Mouse (Mus musculus) limb, embryonic 13.5 days (tissue): ENCODE measurements around the gene St3gal4. TPM values are rescaled to one million over a fixed set of nuclear protein-coding genes. Genes with fewer than 3 reads are reported as not detected.

Experiments
- ATAC-seq: fragments of 200-750 bp; cut with Nextera tagmentation; 2 replicates; pipeline ENCODE4 v1.8.0; 2017; ENCODE audit warnings: low read depth, moderate number of reproducible peaks, moderate TSS enrichment; ENCODE audit not compliant: low FRiP score
- H3K27ac ChIP-seq: fragments of 300-500 bp; sonication (generic); 2 replicates; pipeline ENCODE4 v1.5.1; 2015; ENCODE audit warnings: inconsistent platforms, mild to moderate bottlenecking, moderate library complexity
- H3K27me3 ChIP-seq: fragments of 300-500 bp; sonication (generic); 2 replicates; pipeline ENCODE4 v1.6.1; 2015; ENCODE audit warnings: mild to moderate bottlenecking, inconsistent platforms
- H3K36me3 ChIP-seq: fragments of 300-500 bp; sonication (generic); 2 replicates; pipeline ENCODE4 v1.6.1; 2015; ENCODE audit warnings: inconsistent platforms, mild to moderate bottlenecking, moderate library complexity
- H3K4me1 ChIP-seq: fragments of 300-500 bp; sonication (generic); 2 replicates; pipeline ENCODE4 v1.6.1; 2015; ENCODE audit warnings: inconsistent platforms
- H3K4me2 ChIP-seq: fragments of 300-500 bp; sonication (generic); replicated peaks from 2 replicates; pipeline ENCODE4 v1.6.1; 2015; ENCODE audit warnings: inconsistent platforms, mild to moderate bottlenecking, moderate library complexity
- H3K4me3 ChIP-seq: fragments of 300-500 bp; sonication (generic); 2 replicates; pipeline ENCODE4 v1.5.1; 2015; ENCODE audit warnings: moderate library complexity, mild to moderate bottlenecking, inconsistent platforms
- H3K9ac ChIP-seq: fragments of 300-500 bp; sonication (generic); 2 replicates; pipeline ENCODE4 v1.6.1; 2015; ENCODE audit warnings: mild to moderate bottlenecking, inconsistent platforms
- H3K9me3 ChIP-seq: fragments of 300-500 bp; sonication (generic); 2 replicates; pipeline ENCODE4 v1.6.1; 2016; ENCODE audit warnings: inconsistent platforms
- WGBS: fragments of 180-500 bp; shearing (Covaris S2); methylation state at CpG from one replicate; pipeline ENCODE4 v1.1.7; 2015; 5-methylcytosine and 5-hydroxymethylcytosine counted together
- polyA plus RNA-seq: library from polyadenylated mRNA; unstranded; fragments of >200 nt; fragmentation: Nextera tagmentation; extraction: Ambion mirVana; gene quantifications from 2 replicates; pipeline ENCODE4 v1.2.1, GENCODE M21; 2015

St3gal4 gene
- polyA plus RNA-seq, 1 experiment from 2014 or later = 37.9 TPM

GRCm38 (mm10) chr9:35127147-35127546 is 8.1 kb upstream of the St3gal4 start:
- Histone ChIP-seq H3K9ac (no peak overlapping the region), H3K27ac (no peak overlapping the region), H3K4me2 (no peak overlapping the region), H3K27me3 (no peaks in the 10 kb centered on the region), H3K4me3 (no peak overlapping the region), H3K9me3 (no peaks in the 10 kb centered on the region), H3K4me1 (peaks cover 34% of the 10 kb centered on the region; the same call in 1 of the 2 replicates), H3K36me3 (peaks cover 50% of the 10 kb centered on the region)
- WGBS = 90% methylated on average over 6 of the region's 6 CpGs
- no peak for ATAC-seq

- H3K4me3 ChIP-seq = no peak overlapping the region
Measured at GRCm38 (mm10) chr9:35124678-35124955, 5.5 kb upstream of the St3gal4 start.

GRCm38 (mm10) chr9:35123804-35124677 is 5.0 kb upstream of the St3gal4 start:
- Histone ChIP-seq H3K27me3 (no peaks in the 10 kb centered on the region), H3K9me3 (no peaks in the 10 kb centered on the region), H3K36me3 (peaks cover 54% of the 10 kb centered on the region), H3K27ac (no peak overlapping the region), H3K4me1 (peaks cover 34% of the 10 kb centered on the region), H3K9ac (no peak overlapping the region), H3K4me2 (no peak overlapping the region), H3K4me3 (no peak overlapping the region)
- 75% methylated on average over 11 of the region's 11 CpGs for WGBS
- ATAC-seq = no peak

More at GRCm38 (mm10) chr9:35124678-35124955, 5.5 kb upstream of the St3gal4 start:
- 92% methylated on average over 8 of the region's 8 CpGs for whole genome bisulfite sequencing
- H3K4me1 ChIP-seq = peaks cover 35% of the 10 kb centered on the region
- no peak overlapping the region for H3K4me2 ChIP-seq
- no peak for ATAC-seq
- H3K9me3 ChIP-seq = no peaks in the 10 kb centered on the region
- H3K36me3 ChIP-seq = peaks cover 57% of the 10 kb centered on the region
- H3K27ac ChIP-seq = no peak overlapping the region
- no peak overlapping the region for H3K9ac ChIP-seq
- H3K27me3 ChIP-seq = no peaks in the 10 kb centered on the region

- peaks cover 31% of the 10 kb centered on the region for H3K4me1 ChIP-seq
- no peak overlapping the region for H3K4me2 ChIP-seq
- peak overlapping the region; percentile 55; the same call in 1 of the 2 replicates for H3K27ac ChIP-seq
- 73% methylated on average over 2 of the region's 2 CpGs for WGBS
- H3K27me3 ChIP-seq = no peaks in the 10 kb centered on the region
- peaks cover 48% of the 10 kb centered on the region for H3K36me3 ChIP-seq
- no peak overlapping the region for H3K9ac ChIP-seq
- ATAC-seq = no peak
- H3K4me3 ChIP-seq = no peak overlapping the region
- H3K9me3 ChIP-seq = no peaks in the 10 kb centered on the region
Measured at GRCm38 (mm10) chr9:35123456-35123803, 4.4 kb upstream of the St3gal4 start.

- peak overlapping the region; percentile 23; the same call in 1 of the 2 replicates for H3K4me2 ChIP-seq
- H3K4me3 ChIP-seq = no peak overlapping the region
- WGBS = 63% methylated on average over 5 of the region's 5 CpGs
- ATAC-seq = peak; percentile 60
- H3K9me3 ChIP-seq = no peaks in the 10 kb centered on the region
- peak overlapping the region; percentile 79 for H3K27ac ChIP-seq
- H3K36me3 ChIP-seq = peaks cover 45% of the 10 kb centered on the region
- H3K27me3 ChIP-seq = no peaks in the 10 kb centered on the region
- peaks cover 36% of the 10 kb centered on the region for H3K4me1 ChIP-seq
- no peak overlapping the region for H3K9ac ChIP-seq
Measured at GRCm38 (mm10) chr9:35122551-35123266, 3.6 kb upstream of the St3gal4 start.

GRCm38 (mm10) chr9:35118563-35118962 is 505 bp downstream of the St3gal4 start:
- no peak for ATAC-seq
- Histone ChIP-seq H3K27me3 (no peaks in the 10 kb centered on the region), H3K9ac (no peak overlapping the region), H3K4me1 (peaks cover 58% of the 10 kb centered on the region), H3K27ac (no peak overlapping the region), H3K4me3 (no peak overlapping the region), H3K36me3 (peaks cover 7% of the 10 kb centered on the region; the same call in 1 of the 2 replicates), H3K4me2 (no peak overlapping the region), H3K9me3 (no peaks in the 10 kb centered on the region)
- WGBS = 84% methylated on average over 2 of the region's 2 CpGs

- Histone ChIP-seq H3K9me3 (no peaks in the 10 kb centered on the region), H3K27ac (peak overlapping the region; percentile 90), H3K27me3 (no peaks in the 10 kb centered on the region), H3K4me1 (peaks cover 57% of the 10 kb centered on the region), H3K4me3 (peak overlapping the region; percentile 73), H3K36me3 (peaks cover 12% of the 10 kb centered on the region; the same call in 1 of the 2 replicates), H3K4me2 (peak overlapping the region; percentile 77), H3K9ac (peak overlapping the region; percentile 91)
- ATAC-seq = no peak
- WGBS = 20% methylated on average over 15 of the region's 15 CpGs
Measured at GRCm38 (mm10) chr9:35117384-35118295, 1.4 kb downstream of the St3gal4 start.

- under 1% methylated on average over 79 of the region's 84 CpGs for WGBS
- H3K4me1 ChIP-seq = peaks cover 61% of the 10 kb centered on the region
- H3K36me3 ChIP-seq = peaks cover 12% of the 10 kb centered on the region; the same call in 1 of the 2 replicates
- peak overlapping the region; percentile 77 for H3K4me2 ChIP-seq
- peak overlapping the region; percentile 91 for H3K9ac ChIP-seq
- ATAC-seq = peak; percentile 87
- no peaks in the 10 kb centered on the region for H3K9me3 ChIP-seq
- peak overlapping the region; percentile 73 for H3K4me3 ChIP-seq
- no peaks in the 10 kb centered on the region for H3K27me3 ChIP-seq
- H3K27ac ChIP-seq = peak overlapping the region; percentile 90
Measured at GRCm38 (mm10) chr9:35116391-35117381, 2.4 kb downstream of the St3gal4 start.

- Histone ChIP-seq H3K4me2 (peak overlapping the region; percentile 77), H3K27me3 (no peaks in the 10 kb centered on the region), H3K4me3 (peak overlapping the region; percentile 73), H3K9ac (peak overlapping the region; percentile 91), H3K36me3 (peaks cover 12% of the 10 kb centered on the region; the same call in 1 of the 2 replicates), H3K27ac (peak overlapping the region; percentile 90), H3K9me3 (no peaks in the 10 kb centered on the region), H3K4me1 (peaks cover 63% of the 10 kb centered on the region)
- 19% methylated on average over 4 of the region's 4 CpGs for WGBS
- ATAC-seq = no peak
Measured at GRCm38 (mm10) chr9:35115804-35116203, 3.3 kb downstream of the St3gal4 start.

GRCm38 (mm10) chr9:35115299-35115698 is 3.8 kb downstream of the St3gal4 start:
- peak overlapping the region; percentile 77 for H3K4me2 ChIP-seq
- peaks cover 8% of the 10 kb centered on the region; the same call in 1 of the 2 replicates for H3K36me3 ChIP-seq
- WGBS = 32% methylated on average over 3 of the region's 4 CpGs
- ATAC-seq = no peak
- H3K9ac ChIP-seq = peak overlapping the region; percentile 91; the same call in 1 of the 2 replicates
- no peak overlapping the region for H3K27ac ChIP-seq
- peaks cover 69% of the 10 kb centered on the region for H3K4me1 ChIP-seq
- H3K9me3 ChIP-seq = no peaks in the 10 kb centered on the region
- no peaks in the 10 kb centered on the region for H3K27me3 ChIP-seq
- peak overlapping the region; percentile 73 for H3K4me3 ChIP-seq
